ENCODE assay signal across 13 mouse cellular contexts in genomic region chr17:56722441-56722840, GRCm38 (mm10). TPM values are rescaled to one million over a fixed set of nuclear protein-coding genes. Genes with fewer than 3 reads are reported as not detected.
A peak's percentile ranks its signal among the peaks of the same experiment; 100 is the strongest.
DNase-seq lines count a peak whose midpoint lies in the region; ATAC-seq and TF ChIP-seq lines count a peak whose summit lies in the region.
"Had no signal": no experiment of that assay in that cellular context is flagged by ENCODE, and none has a peak within 500 bp of the region (broad histone marks: within the 10 kb centered on the region; RNA-seq: fewer than 3 reads in every experiment).

No protein-coding gene starts in this region.

- no peak overlapping the region for H3K4me3 ChIP-seq in intestine, embryonic 15.5 days (replicated peaks)
- no peak overlapping the region for H3K4me3 ChIP-seq in intestine, postnatal 0 days (ENCODE audit: low read depth, low read length)
- H3K4me3 ChIP-seq in kidney, postnatal 0 days (replicated peaks; ENCODE audit: low read depth, low read length) = no peak overlapping the region
- no peak overlapping the region for H3K4me3 ChIP-seq in neural tube, embryonic 14.5 days (ENCODE audit: low read depth, low read length)
- H3K4me3 ChIP-seq in forebrain, embryonic 14.5 days (ENCODE audit: low read depth, low read length) = no peak overlapping the region
- H3K4me3 ChIP-seq in hindbrain, postnatal 0 days (ENCODE audit: low read length) = no peak overlapping the region
- H3K4me3 ChIP-seq in forebrain, embryonic 16.5 days (replicated peaks; ENCODE audit: low read length) = no peak overlapping the region
- H3K4me3 ChIP-seq: forebrain, embryonic 13.5 days; heart, embryonic 10.5 days; midbrain, embryonic 15.5 days had no signal

- H3K36me3 ChIP-seq in intestine, embryonic 15.5 days = 0 out of 2 replicates have a peak, but pooled peaks cover 11% of the 10 kb centered on the region
- H3K36me3 ChIP-seq in intestine, postnatal 0 days (ENCODE audit: control insufficient read depth, insufficient read depth) = peaks cover 32% of the 10 kb centered on the region
- H3K36me3 ChIP-seq in kidney, postnatal 0 days (ENCODE audit: insufficient read depth, low read length) = 0 out of 2 replicates have a peak, but pooled peaks cover 12% of the 10 kb centered on the region
- H3K36me3 ChIP-seq in neural tube, embryonic 14.5 days (ENCODE audit: control insufficient read depth, insufficient read depth, low read length) = peaks cover 16% of the 10 kb centered on the region
- H3K36me3 ChIP-seq in forebrain, embryonic 14.5 days (ENCODE audit: control insufficient read depth, insufficient read depth, low read length) = peaks cover 34% of the 10 kb centered on the region
- H3K36me3 ChIP-seq in hindbrain, postnatal 0 days (ENCODE audit: insufficient read depth, low read length) = peaks cover 29% of the 10 kb centered on the region
- peaks cover 6% of the 10 kb centered on the region; the same call in 1 of the 2 replicates for H3K36me3 ChIP-seq in forebrain, embryonic 16.5 days (ENCODE audit: control insufficient read depth, insufficient read depth)

- no peak for TF ChIP-seq CTCF in intestine, postnatal 0 days (IDR thresholded peaks at IDR 0.05; ENCODE audit: low read depth)
- no peak for TF ChIP-seq CTCF in kidney, postnatal 0 days (IDR thresholded peaks at IDR 0.05; ENCODE audit: low read depth)
- no peak for TF ChIP-seq CTCF in hindbrain, postnatal 0 days (IDR thresholded peaks at IDR 0.05; ENCODE audit: low read depth)

- no peaks in the 10 kb centered on the region for H3K9me3 ChIP-seq in intestine, embryonic 15.5 days
- no peaks in the 10 kb centered on the region for H3K9me3 ChIP-seq in intestine, postnatal 0 days (ENCODE audit: control insufficient read depth)
- H3K9me3 ChIP-seq in kidney, postnatal 0 days (replicated peaks; ENCODE audit: low read length) = no peaks in the 10 kb centered on the region
- H3K9me3 ChIP-seq in neural tube, embryonic 14.5 days (ENCODE audit: control insufficient read depth, low read length) = no peaks in the 10 kb centered on the region
- no peaks in the 10 kb centered on the region for H3K9me3 ChIP-seq in forebrain, embryonic 14.5 days (replicated peaks; ENCODE audit: control insufficient read depth, low read length)
- H3K9me3 ChIP-seq in hindbrain, postnatal 0 days (ENCODE audit: low read length) = no peaks in the 10 kb centered on the region
- H3K9me3 ChIP-seq in forebrain, embryonic 16.5 days (ENCODE audit: control insufficient read depth, low read length) = no peaks in the 10 kb centered on the region; the same call in 1 of the 2 replicates
- H3K9me3 ChIP-seq: heart, embryonic 10.5 days; midbrain, embryonic 15.5 days had no signal

- 38% methylated on average over 5 of the region's 5 CpGs for WGBS in intestine, embryonic 15.5 days
- 47% methylated on average over 5 of the region's 5 CpGs for WGBS in intestine, postnatal 0 days
- 17% methylated on average over 5 of the region's 5 CpGs for WGBS in kidney, postnatal 0 days
- 44% methylated on average over 5 of the region's 5 CpGs for WGBS in neural tube, embryonic 14.5 days
- WGBS in forebrain, embryonic 14.5 days = 85% methylated on average over 5 of the region's 5 CpGs
- WGBS in hindbrain, postnatal 0 days = 79% methylated on average over 5 of the region's 5 CpGs
- WGBS in forebrain, embryonic 16.5 days = 96% methylated on average over 5 of the region's 5 CpGs

- H3K27me3 ChIP-seq in intestine, embryonic 15.5 days (replicated peaks) = no peaks in the 10 kb centered on the region
- H3K27me3 ChIP-seq in intestine, postnatal 0 days (replicated peaks; ENCODE audit: control insufficient read depth, insufficient read depth, low read length) = no peaks in the 10 kb centered on the region
- H3K27me3 ChIP-seq in kidney, postnatal 0 days (ENCODE audit: insufficient read depth, low read length) = no peaks in the 10 kb centered on the region
- no peaks in the 10 kb centered on the region for H3K27me3 ChIP-seq in neural tube, embryonic 14.5 days (ENCODE audit: control insufficient read depth, insufficient read depth, low read length)
- no peaks in the 10 kb centered on the region for H3K27me3 ChIP-seq in forebrain, embryonic 14.5 days (replicated peaks; ENCODE audit: control insufficient read depth, insufficient read depth, low read length)
- no peaks in the 10 kb centered on the region for H3K27me3 ChIP-seq in hindbrain, postnatal 0 days (ENCODE audit: insufficient read depth, low read length)
- no peaks in the 10 kb centered on the region for H3K27me3 ChIP-seq in forebrain, embryonic 16.5 days (replicated peaks; ENCODE audit: control insufficient read depth, insufficient read depth, low read length)
- H3K27me3 ChIP-seq: CH12.LX; forebrain, embryonic 13.5 days; midbrain, embryonic 15.5 days had no signal

- H3K9ac ChIP-seq in intestine, embryonic 15.5 days = 0 out of 2 replicates have a peak overlapping the region, but pooled peaks have one; percentile 1
- no peak overlapping the region for H3K9ac ChIP-seq in intestine, postnatal 0 days (ENCODE audit: low read depth, low read length)
- 0 out of 2 replicates have a peak overlapping the region, but pooled peaks have one; percentile 19 for H3K9ac ChIP-seq in kidney, postnatal 0 days (ENCODE audit: low read depth, low read length)
- 0 out of 2 replicates have a peak overlapping the region, but pooled peaks have one; percentile 8 for H3K9ac ChIP-seq in neural tube, embryonic 14.5 days (replicated peaks; ENCODE audit: low read depth, low read length)
- H3K9ac ChIP-seq in forebrain, embryonic 14.5 days (ENCODE audit: low read length) = no peak overlapping the region
- no peak overlapping the region for H3K9ac ChIP-seq in hindbrain, postnatal 0 days (replicated peaks; ENCODE audit: low read length)
- no peak overlapping the region for H3K9ac ChIP-seq in forebrain, embryonic 16.5 days (replicated peaks; ENCODE audit: low read depth, low read length)
- H3K9ac ChIP-seq: forebrain, embryonic 13.5 days; midbrain, embryonic 15.5 days had no signal

- H3K4me2 ChIP-seq in intestine, embryonic 15.5 days (replicated peaks) = no peak overlapping the region
- H3K4me2 ChIP-seq in intestine, postnatal 0 days (replicated peaks; ENCODE audit: low read depth) = no peak overlapping the region
- no peak overlapping the region for H3K4me2 ChIP-seq in kidney, postnatal 0 days (ENCODE audit: low read length)
- H3K4me2 ChIP-seq in neural tube, embryonic 14.5 days (ENCODE audit: low read depth, low read length) = no peak overlapping the region
- H3K4me2 ChIP-seq in forebrain, embryonic 14.5 days (ENCODE audit: low read length) = no peak overlapping the region
- H3K4me2 ChIP-seq in hindbrain, postnatal 0 days (ENCODE audit: low read depth, low read length) = no peak overlapping the region
- H3K4me2 ChIP-seq in forebrain, embryonic 16.5 days (ENCODE audit: low read length) = no peak overlapping the region
- H3K4me2 ChIP-seq: forebrain, embryonic 13.5 days; midbrain, embryonic 15.5 days had no signal

- no peak overlapping the region for H3K27ac ChIP-seq in intestine, embryonic 15.5 days
- H3K27ac ChIP-seq in intestine, postnatal 0 days (ENCODE audit: low read depth, low read length) = no peak overlapping the region
- H3K27ac ChIP-seq in kidney, postnatal 0 days = 0 out of 2 replicates have a peak overlapping the region, but pooled peaks have one; percentile 13
- H3K27ac ChIP-seq in neural tube, embryonic 14.5 days (ENCODE audit: low read depth, low read length) = no peak overlapping the region
- no peak overlapping the region for H3K27ac ChIP-seq in forebrain, embryonic 14.5 days (ENCODE audit: low read depth, low read length)
- H3K27ac ChIP-seq in hindbrain, postnatal 0 days = no peak overlapping the region
- no peak overlapping the region for H3K27ac ChIP-seq in forebrain, embryonic 16.5 days (ENCODE audit: low read length)
- H3K27ac ChIP-seq: forebrain, embryonic 13.5 days; heart, embryonic 10.5 days; midbrain, embryonic 15.5 days had no signal

- no peak for ATAC-seq in intestine, embryonic 15.5 days
- no peak for ATAC-seq in intestine, postnatal 0 days
- peak; percentile 22; the same call in 1 of the 2 replicates for ATAC-seq in kidney, postnatal 0 days (replicated peaks; ENCODE audit: low FRiP score, low read depth)
- no peak for ATAC-seq in neural tube, embryonic 14.5 days (ENCODE audit: low read depth)
- ATAC-seq in forebrain, embryonic 14.5 days = no peak
- ATAC-seq in hindbrain, postnatal 0 days = no peak
- ATAC-seq in forebrain, embryonic 16.5 days = no peak
- ATAC-seq: forebrain, embryonic 13.5 days; hindbrain, embryonic 16.5 days; midbrain, embryonic 15.5 days had no signal

- peaks cover 28% of the 10 kb centered on the region for H3K4me1 ChIP-seq in intestine, embryonic 15.5 days (replicated peaks)
- H3K4me1 ChIP-seq in intestine, postnatal 0 days (replicated peaks; ENCODE audit: control insufficient read depth, insufficient read depth, low read length) = peaks cover 3% of the 10 kb centered on the region; the same call in 1 of the 2 replicates
- H3K4me1 ChIP-seq in kidney, postnatal 0 days (replicated peaks; ENCODE audit: insufficient read depth, low read length) = peaks cover 17% of the 10 kb centered on the region
- H3K4me1 ChIP-seq in neural tube, embryonic 14.5 days (ENCODE audit: control insufficient read depth, insufficient read depth, low read length) = peaks cover 12% of the 10 kb centered on the region
- H3K4me1 ChIP-seq in forebrain, embryonic 14.5 days (ENCODE audit: control insufficient read depth, insufficient read depth, low read length) = peaks cover 11% of the 10 kb centered on the region
- peaks cover 10% of the 10 kb centered on the region for H3K4me1 ChIP-seq in hindbrain, postnatal 0 days (ENCODE audit: insufficient read depth, low read length)
- peaks cover 19% of the 10 kb centered on the region for H3K4me1 ChIP-seq in forebrain, embryonic 16.5 days (replicated peaks; ENCODE audit: control insufficient read depth, insufficient read depth, low read length)

- DNase-seq in embryo, embryonic 11 days = peak; percentile 30
- DNase-seq in kidney, postnatal 0 days (ENCODE audit: low spot score) = peak; percentile 80
- DNase-seq in forebrain, embryonic 14.5 days (ENCODE audit: low spot score) = no peak
- DNase-seq in hindbrain, postnatal 0 days (ENCODE audit: low spot score) = no peak

RNA-seq across cellular contexts. Expression of gene Vmac, which starts 4.6 kb away (rescaled TPM):
- 14.3 and 15.2 TPM in 2 replicates for polyA plus RNA-seq in intestine, embryonic 15.5 days (2015; fragmentation: Nextera tagmentation; extraction: Ambion mirVana)
- polyA plus RNA-seq in intestine, postnatal 0 days (2015; fragmentation: Nextera tagmentation; extraction: Ambion mirVana) = 9.6 and 13.4 TPM in 2 replicates
- 24.4 and 27.4 TPM in 2 replicates for polyA plus RNA-seq in kidney, postnatal 0 days (2015; fragmentation: Nextera tagmentation; extraction: Ambion mirVana)
- polyA plus RNA-seq in neural tube, embryonic 14.5 days (2014; fragmentation: Nextera tagmentation; extraction: Ambion mirVana) = 16.9 and 19.4 TPM in 2 replicates
- 18.6 and 24.6 TPM in 2 replicates for polyA plus RNA-seq in forebrain, embryonic 14.5 days (2014; fragmentation: Nextera tagmentation; extraction: Ambion mirVana)
- 37.5 and 40.7 TPM in 2 replicates for total RNA-seq in hindbrain, postnatal 0 days (2014; rRNA removed)
- polyA plus RNA-seq in hindbrain, postnatal 0 days (2015; fragmentation: Nextera tagmentation; extraction: Ambion mirVana) = 17.4 and 19.1 TPM in 2 replicates
- polyA plus RNA-seq in forebrain, embryonic 16.5 days (2015; fragmentation: Nextera tagmentation; extraction: Ambion mirVana) = 20.6 and 21.8 TPM in 2 replicates

RNA-seq across cellular contexts. Expression of gene Ndufa11, which starts 4.9 kb away (rescaled TPM):
- polyA plus RNA-seq in intestine, embryonic 15.5 days (2015; fragmentation: Nextera tagmentation; extraction: Ambion mirVana) = 471 and 522 TPM in 2 replicates
- polyA plus RNA-seq in intestine, postnatal 0 days (2015; fragmentation: Nextera tagmentation; extraction: Ambion mirVana) = 660 and 718 TPM in 2 replicates
- 683 and 742 TPM in 2 replicates for polyA plus RNA-seq in kidney, postnatal 0 days (2015; fragmentation: Nextera tagmentation; extraction: Ambion mirVana)
- 570 and 693 TPM in 2 replicates for polyA plus RNA-seq in neural tube, embryonic 14.5 days (2014; fragmentation: Nextera tagmentation; extraction: Ambion mirVana)
- polyA plus RNA-seq in forebrain, embryonic 14.5 days (2014; fragmentation: Nextera tagmentation; extraction: Ambion mirVana) = 490 and 613 TPM in 2 replicates
- 279 and 501 TPM in 2 replicates for total RNA-seq in hindbrain, postnatal 0 days (2014; rRNA removed)
- 691 and 728 TPM in 2 replicates for polyA plus RNA-seq in hindbrain, postnatal 0 days (2015; fragmentation: Nextera tagmentation; extraction: Ambion mirVana)
- 377 and 426 TPM in 2 replicates for polyA plus RNA-seq in forebrain, embryonic 16.5 days (2015; fragmentation: Nextera tagmentation; extraction: Ambion mirVana)

RNA-seq across cellular contexts. Expression of gene Nrtn, which starts 34.9 kb away (rescaled TPM):
- polyA plus RNA-seq in intestine, embryonic 15.5 days (2015; fragmentation: Nextera tagmentation; extraction: Ambion mirVana) = 9.9 and 10.7 TPM in 2 replicates
- 20.6 and 21.0 TPM in 2 replicates for polyA plus RNA-seq in intestine, postnatal 0 days (2015; fragmentation: Nextera tagmentation; extraction: Ambion mirVana)
- 8.7 and 11.8 TPM in 2 replicates for polyA plus RNA-seq in kidney, postnatal 0 days (2015; fragmentation: Nextera tagmentation; extraction: Ambion mirVana)
- 1.9 and 2.9 TPM in 2 replicates for polyA plus RNA-seq in neural tube, embryonic 14.5 days (2014; fragmentation: Nextera tagmentation; extraction: Ambion mirVana)
- 0.94 and 1.7 TPM in 2 replicates for polyA plus RNA-seq in forebrain, embryonic 14.5 days (2014; fragmentation: Nextera tagmentation; extraction: Ambion mirVana)
- total RNA-seq in hindbrain, postnatal 0 days (2014; rRNA removed) = 12.9 and 15.7 TPM in 2 replicates
- 4.3 TPM in 2 replicates for polyA plus RNA-seq in hindbrain, postnatal 0 days (2015; fragmentation: Nextera tagmentation; extraction: Ambion mirVana)
- 0.73 and 0.84 TPM in 2 replicates for polyA plus RNA-seq in forebrain, embryonic 16.5 days (2015; fragmentation: Nextera tagmentation; extraction: Ambion mirVana)

RNA-seq across cellular contexts. Expression of gene Dus3l, which starts 42.1 kb away (rescaled TPM):
- polyA plus RNA-seq in intestine, embryonic 15.5 days (2015; fragmentation: Nextera tagmentation; extraction: Ambion mirVana) = 38.7 and 42.8 TPM in 2 replicates
- 16.1 and 16.6 TPM in 2 replicates for polyA plus RNA-seq in intestine, postnatal 0 days (2015; fragmentation: Nextera tagmentation; extraction: Ambion mirVana)
- 37.3 and 38.8 TPM in 2 replicates for polyA plus RNA-seq in kidney, postnatal 0 days (2015; fragmentation: Nextera tagmentation; extraction: Ambion mirVana)
- 79.0 and 81.0 TPM in 2 replicates for polyA plus RNA-seq in neural tube, embryonic 14.5 days (2014; fragmentation: Nextera tagmentation; extraction: Ambion mirVana)
- 48.2 and 57.3 TPM in 2 replicates for polyA plus RNA-seq in forebrain, embryonic 14.5 days (2014; fragmentation: Nextera tagmentation; extraction: Ambion mirVana)
- total RNA-seq in hindbrain, postnatal 0 days (2014; rRNA removed) = 79.0 and 96.5 TPM in 2 replicates
- polyA plus RNA-seq in hindbrain, postnatal 0 days (2015; fragmentation: Nextera tagmentation; extraction: Ambion mirVana) = 85.9 and 90.0 TPM in 2 replicates
- 73.5 and 90.4 TPM in 2 replicates for polyA plus RNA-seq in forebrain, embryonic 16.5 days (2015; fragmentation: Nextera tagmentation; extraction: Ambion mirVana)

RNA-seq across cellular contexts. Expression of gene Prr22, which starts 47.6 kb away (rescaled TPM):
- polyA plus RNA-seq in intestine, embryonic 15.5 days (2015; fragmentation: Nextera tagmentation; extraction: Ambion mirVana) = 1.2 and 1.6 TPM in 2 replicates
- polyA plus RNA-seq in intestine, postnatal 0 days (2015; fragmentation: Nextera tagmentation; extraction: Ambion mirVana) = 0.25 and 0.51 TPM in 2 replicates
- 0.59 and 0.71 TPM in 2 replicates for polyA plus RNA-seq in kidney, postnatal 0 days (2015; fragmentation: Nextera tagmentation; extraction: Ambion mirVana)
- polyA plus RNA-seq in neural tube, embryonic 14.5 days (2014; fragmentation: Nextera tagmentation; extraction: Ambion mirVana) = 0.53 and 0.70 TPM in 2 replicates
- 0.42 and 0.52 TPM in 2 replicates for polyA plus RNA-seq in forebrain, embryonic 14.5 days (2014; fragmentation: Nextera tagmentation; extraction: Ambion mirVana)
- total RNA-seq in hindbrain, postnatal 0 days (2014; rRNA removed) = 0.21 and 2.6 TPM in 2 replicates
- polyA plus RNA-seq in hindbrain, postnatal 0 days (2015; fragmentation: Nextera tagmentation; extraction: Ambion mirVana) = 0.46 and 0.87 TPM in 2 replicates
- polyA plus RNA-seq in forebrain, embryonic 16.5 days (2015; fragmentation: Nextera tagmentation; extraction: Ambion mirVana) = 0.96 and 1.0 TPM in 2 replicates

Comparison
In these comparisons a context has a peak if more than half of its experiments do, and no peak if none do; other contexts are left out.
1. H3K9ac ChIP-seq: peak in intestine, embryonic 15.5 days (single experiment), kidney, postnatal 0 days (single experiment) and neural tube, embryonic 14.5 days (single experiment); none in intestine, postnatal 0 days (single experiment), forebrain, embryonic 14.5 days (single experiment), hindbrain, postnatal 0 days (single experiment) and forebrain, embryonic 16.5 days (single experiment).
2. DNase-seq: peak in embryo, embryonic 11 days (single experiment) and kidney, postnatal 0 days (single experiment); none in forebrain, embryonic 14.5 days (single experiment) and hindbrain, postnatal 0 days (single experiment).